Mouse (Mus musculus): Measurements from ENCODE around the gene Man1a2. TPM values are rescaled to one million over a fixed set of nuclear protein-coding genes. Genes with fewer than 3 reads are reported as not detected.

Man1a2 gene
- polyA plus RNA-seq, 1 experiment = not detected

DNA sequence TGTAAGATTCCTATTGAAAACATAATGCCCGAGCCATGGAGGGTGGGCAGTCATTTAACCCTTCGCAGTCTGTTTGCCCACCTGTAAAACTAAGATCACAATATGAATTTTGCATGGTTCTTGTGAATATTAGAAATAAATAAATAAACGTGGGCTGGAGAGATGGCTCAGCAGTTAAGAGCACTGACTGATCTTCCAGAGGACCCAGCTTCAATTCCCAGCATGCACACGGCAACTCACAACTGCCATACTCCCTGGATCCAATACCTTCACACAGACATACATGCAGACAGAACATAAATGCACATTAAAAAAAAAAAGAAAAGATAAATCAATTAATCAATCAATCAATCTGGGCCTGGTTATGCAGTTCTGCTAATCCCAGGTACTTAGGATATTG lies 30.1 kb upstream of the Man1a2 start:
- 84% methylated on average over 4 of the region's 4 CpGs for WGBS
- Histone ChIP-seq H3K27ac (ENCODE audit: insufficient read depth, low read depth, low read length) (no peak overlapping the region), H3K4me1 (ENCODE audit: control insufficient read depth, insufficient read depth, low read length) (0 out of 2 replicates have a peak, but pooled peaks cover 3% of the 10 kb centered on the region), H3K4me3 (ENCODE audit: insufficient read depth, low read depth, low read length) (no peak overlapping the region)
- TF ChIP-seq POLR2A (IDR thresholded peaks at IDR 0.05; ENCODE audit: insufficient read depth, low read depth, low read length) (no peak), CTCF (IDR thresholded peaks at IDR 0.05; ENCODE audit: insufficient read depth, low read depth, low read length) (no peak)

DNA sequence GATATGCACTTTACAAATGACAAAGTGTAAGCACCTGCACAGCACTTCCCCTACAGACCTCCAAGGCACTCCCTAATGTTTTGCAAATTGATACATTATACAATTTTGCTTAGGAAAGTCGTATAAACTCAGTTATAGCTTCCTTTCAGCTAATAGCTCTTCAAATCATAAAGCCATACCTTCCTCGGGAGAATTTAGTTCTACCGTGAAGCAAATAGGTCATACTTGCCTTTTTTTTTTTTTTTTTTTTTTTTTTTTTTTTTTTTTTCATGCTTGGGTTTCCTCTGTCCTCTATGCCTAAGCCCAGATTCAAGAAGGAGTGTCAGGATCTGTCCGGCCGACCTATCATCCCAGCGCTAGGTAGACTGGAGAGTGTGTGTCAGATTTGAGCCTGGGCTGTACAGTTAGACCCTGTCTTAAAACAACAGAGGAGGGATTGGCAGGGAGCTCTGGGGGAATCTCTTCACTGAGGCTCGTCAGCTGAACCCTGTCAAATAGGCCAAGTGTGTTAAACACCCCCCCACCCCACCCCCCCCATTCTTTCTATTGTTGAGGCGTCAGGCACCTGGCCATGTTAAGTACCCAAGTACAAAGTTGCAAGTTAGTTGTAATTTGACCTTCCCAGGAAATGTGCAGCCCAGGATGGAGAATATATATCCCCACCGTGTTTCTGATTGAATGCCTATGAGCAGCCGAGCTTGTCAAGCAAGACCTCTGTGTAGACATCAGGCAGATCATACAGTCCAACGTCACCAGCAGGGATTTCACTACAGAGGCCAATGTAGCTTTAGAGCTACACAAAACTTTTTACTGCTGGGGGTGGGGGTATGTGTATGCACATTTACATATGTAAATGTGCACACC lies 28.1 kb upstream of the Man1a2 start:
- WGBS = 88% methylated on average over 11 of the region's 11 CpGs
- TF ChIP-seq POLR2A (IDR thresholded peaks at IDR 0.05; ENCODE audit: insufficient read depth, low read depth, low read length) (no peak), CTCF (IDR thresholded peaks at IDR 0.05; ENCODE audit: insufficient read depth, low read depth, low read length) (no peak)
- no peak overlapping the region for H3K4me3 ChIP-seq (ENCODE audit: insufficient read depth, low read depth, low read length)
- H3K4me1 ChIP-seq (ENCODE audit: control insufficient read depth, insufficient read depth, low read length) = 0 out of 2 replicates have a peak, but pooled peaks cover 3% of the 10 kb centered on the region
- no peak overlapping the region for H3K27ac ChIP-seq (ENCODE audit: insufficient read depth, low read depth, low read length)

DNA sequence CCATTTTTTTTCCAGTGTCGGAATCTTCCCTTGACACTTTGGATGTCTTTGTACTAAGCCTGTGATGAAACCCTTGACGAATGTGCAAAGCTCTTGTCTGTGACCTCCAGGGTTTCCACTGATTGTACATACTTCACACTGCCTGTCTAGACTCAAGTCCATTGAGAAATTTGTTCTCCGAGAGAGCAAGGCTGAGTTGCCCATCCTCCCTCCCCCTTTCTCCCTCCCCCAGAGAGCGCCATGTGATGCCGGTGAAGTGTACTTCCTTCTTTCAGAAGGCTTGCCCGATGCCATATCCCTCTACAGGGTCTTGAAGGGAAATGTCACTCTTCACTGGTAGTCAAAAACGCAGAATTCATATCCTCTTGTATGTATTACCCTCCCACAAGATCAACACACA lies 26.8 kb upstream of the Man1a2 start:
- Histone ChIP-seq H3K27ac (ENCODE audit: insufficient read depth, low read depth, low read length) (no peak overlapping the region), H3K4me1 (ENCODE audit: control insufficient read depth, insufficient read depth, low read length) (0 out of 2 replicates have a peak, but pooled peaks cover 3% of the 10 kb centered on the region), H3K4me3 (ENCODE audit: insufficient read depth, low read depth, low read length) (no peak overlapping the region)
- TF ChIP-seq CTCF (IDR thresholded peaks at IDR 0.05; ENCODE audit: insufficient read depth, low read depth, low read length) = no peak
- no peak for TF ChIP-seq POLR2A (IDR thresholded peaks at IDR 0.05; ENCODE audit: insufficient read depth, low read depth, low read length)
- 87% methylated on average over 7 of the region's 7 CpGs for WGBS

DNA sequence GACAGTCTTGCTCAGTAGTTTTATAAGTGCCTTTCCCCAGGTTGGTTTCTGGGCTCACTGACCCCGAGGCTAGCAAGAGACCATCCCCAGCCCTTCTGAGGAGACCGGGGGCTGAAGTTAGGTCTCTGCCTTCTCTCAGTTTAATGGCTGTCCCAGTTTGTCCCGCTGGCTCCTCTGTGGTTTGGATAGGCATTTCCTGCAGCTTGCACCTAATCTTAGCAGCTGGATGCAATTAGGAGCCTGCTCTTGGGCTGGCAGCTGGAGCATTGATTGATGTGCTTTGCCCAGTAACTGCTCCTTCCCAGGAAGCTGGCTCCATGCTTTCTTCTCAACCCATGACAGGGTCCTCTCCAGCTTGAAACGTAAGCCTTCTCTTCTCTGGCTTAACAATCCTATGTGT lies 26.2 kb upstream of the Man1a2 start:
- Histone ChIP-seq H3K4me3 (ENCODE audit: insufficient read depth, low read depth, low read length) (no peak overlapping the region), H3K27ac (ENCODE audit: insufficient read depth, low read depth, low read length) (no peak overlapping the region), H3K4me1 (ENCODE audit: control insufficient read depth, insufficient read depth, low read length) (0 out of 2 replicates have a peak, but pooled peaks cover 3% of the 10 kb centered on the region)
- WGBS = 61% methylated on average over 4 of the region's 4 CpGs
- TF ChIP-seq POLR2A (IDR thresholded peaks at IDR 0.05; ENCODE audit: insufficient read depth, low read depth, low read length) (no peak), CTCF (IDR thresholded peaks at IDR 0.05; ENCODE audit: insufficient read depth, low read depth, low read length) (no peak)

DNA sequence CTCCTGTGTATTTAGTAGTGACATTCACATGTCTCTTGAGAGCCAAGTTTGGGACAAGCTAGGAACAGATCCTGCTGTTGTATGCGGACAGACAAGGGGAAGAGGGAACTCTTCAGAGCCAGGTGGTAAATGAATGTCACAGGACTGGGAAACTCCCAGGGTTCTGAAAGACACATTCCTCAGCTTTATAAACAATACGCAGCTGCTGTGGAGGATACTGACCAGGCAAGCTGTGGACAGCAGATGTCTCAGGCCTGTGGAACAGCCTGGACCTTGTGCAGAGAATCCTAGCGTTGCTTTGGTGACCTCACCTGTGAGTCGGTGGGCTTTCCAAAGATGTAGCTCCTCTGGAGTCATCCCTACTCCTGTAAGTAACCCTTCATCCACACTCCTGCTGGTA lies 21.8 kb upstream of the Man1a2 start:
- WGBS = 92% methylated on average over 4 of the region's 4 CpGs
- Histone ChIP-seq H3K4me3 (ENCODE audit: insufficient read depth, low read depth, low read length) (no peak overlapping the region), H3K27ac (ENCODE audit: insufficient read depth, low read depth, low read length) (no peak overlapping the region), H3K4me1 (ENCODE audit: control insufficient read depth, insufficient read depth, low read length) (peaks cover 10% of the 10 kb centered on the region)
- TF ChIP-seq CTCF (IDR thresholded peaks at IDR 0.05; ENCODE audit: insufficient read depth, low read depth, low read length) (no peak), POLR2A (IDR thresholded peaks at IDR 0.05; ENCODE audit: insufficient read depth, low read depth, low read length) (no peak)

DNA sequence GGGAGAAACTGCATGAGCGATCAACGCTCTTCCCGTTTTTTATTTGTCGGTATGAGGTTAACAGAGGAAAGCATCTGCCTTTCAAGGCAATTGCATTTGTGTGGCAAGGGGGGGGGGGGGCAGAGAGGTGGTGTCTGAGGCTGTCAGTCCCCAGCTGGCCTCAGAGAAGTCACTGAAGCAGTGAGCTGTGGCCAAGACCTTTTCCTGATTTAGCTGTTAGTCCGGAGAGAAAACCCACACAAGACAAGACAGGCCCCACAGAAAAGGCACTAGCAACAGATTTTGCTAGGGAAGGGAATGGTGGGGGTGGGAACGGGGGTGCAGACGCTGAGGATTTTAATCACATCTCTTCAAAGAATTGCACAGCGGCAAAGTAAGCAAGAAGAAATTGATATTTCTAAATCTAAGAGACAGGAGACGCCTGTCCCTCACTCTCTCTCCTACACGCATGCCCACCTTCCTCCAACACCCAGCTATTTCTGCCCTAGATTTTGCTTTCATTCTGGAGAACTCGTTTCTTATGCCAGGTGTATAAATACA lies 19.9 kb upstream of the Man1a2 start:
- TF ChIP-seq POLR2A (IDR thresholded peaks at IDR 0.05; ENCODE audit: insufficient read depth, low read depth, low read length) = no peak
- no peak for TF ChIP-seq CTCF (IDR thresholded peaks at IDR 0.05; ENCODE audit: insufficient read depth, low read depth, low read length)
- H3K27ac ChIP-seq (ENCODE audit: insufficient read depth, low read depth, low read length) = no peak overlapping the region
- peaks cover 7% of the 10 kb centered on the region for H3K4me1 ChIP-seq (ENCODE audit: control insufficient read depth, insufficient read depth, low read length)
- H3K4me3 ChIP-seq (ENCODE audit: insufficient read depth, low read depth, low read length) = no peak overlapping the region
- 68% methylated on average over 11 of the region's 11 CpGs for WGBS

DNA sequence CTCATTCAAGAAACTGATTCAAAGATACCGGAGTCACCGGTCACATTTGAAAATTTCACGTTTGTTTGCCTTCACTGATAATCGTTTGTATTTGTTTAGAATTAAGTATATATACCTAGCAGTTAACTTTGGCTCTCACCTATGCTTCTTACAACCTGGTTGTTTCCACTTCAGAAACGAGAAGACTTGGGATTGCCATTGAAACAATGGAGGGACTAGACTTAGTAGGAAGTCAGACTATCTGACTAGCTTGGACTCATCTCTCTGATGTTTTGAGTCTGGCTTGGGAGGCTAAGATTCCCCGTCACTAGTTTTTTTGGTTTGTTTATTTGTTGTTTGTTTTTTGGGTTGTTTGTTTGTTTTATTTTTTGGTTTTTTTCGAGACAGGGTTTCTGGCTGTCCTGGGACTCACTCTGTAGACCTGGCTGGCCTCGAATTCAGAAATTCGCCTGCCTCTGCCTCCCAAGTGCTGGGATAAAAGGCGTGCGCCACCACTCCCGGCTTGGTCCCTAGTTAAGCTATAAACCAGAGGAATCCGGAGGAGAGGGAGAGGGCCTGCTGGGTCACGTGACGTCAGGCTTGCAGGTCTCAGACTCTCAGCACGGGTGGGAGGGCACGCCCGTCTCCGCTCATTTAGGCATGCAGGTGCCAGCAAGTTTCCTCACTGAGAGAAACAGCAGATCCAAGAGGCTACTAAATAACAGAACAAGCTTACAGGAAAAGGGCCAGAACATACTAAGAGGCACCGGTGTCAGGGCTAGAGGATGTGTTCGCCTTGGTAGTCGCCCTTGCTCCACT lies 18.7 kb upstream of the Man1a2 start:
- Histone ChIP-seq H3K27ac (ENCODE audit: insufficient read depth, low read depth, low read length) (no peak overlapping the region), H3K4me3 (ENCODE audit: insufficient read depth, low read depth, low read length) (no peak overlapping the region), H3K4me1 (ENCODE audit: control insufficient read depth, insufficient read depth, low read length) (peaks cover 7% of the 10 kb centered on the region)
- TF ChIP-seq CTCF (IDR thresholded peaks at IDR 0.05; ENCODE audit: insufficient read depth, low read depth, low read length) (no peak), POLR2A (IDR thresholded peaks at IDR 0.05; ENCODE audit: insufficient read depth, low read depth, low read length) (no peak)
- 80% methylated on average over 22 of the region's 22 CpGs for WGBS

DNA sequence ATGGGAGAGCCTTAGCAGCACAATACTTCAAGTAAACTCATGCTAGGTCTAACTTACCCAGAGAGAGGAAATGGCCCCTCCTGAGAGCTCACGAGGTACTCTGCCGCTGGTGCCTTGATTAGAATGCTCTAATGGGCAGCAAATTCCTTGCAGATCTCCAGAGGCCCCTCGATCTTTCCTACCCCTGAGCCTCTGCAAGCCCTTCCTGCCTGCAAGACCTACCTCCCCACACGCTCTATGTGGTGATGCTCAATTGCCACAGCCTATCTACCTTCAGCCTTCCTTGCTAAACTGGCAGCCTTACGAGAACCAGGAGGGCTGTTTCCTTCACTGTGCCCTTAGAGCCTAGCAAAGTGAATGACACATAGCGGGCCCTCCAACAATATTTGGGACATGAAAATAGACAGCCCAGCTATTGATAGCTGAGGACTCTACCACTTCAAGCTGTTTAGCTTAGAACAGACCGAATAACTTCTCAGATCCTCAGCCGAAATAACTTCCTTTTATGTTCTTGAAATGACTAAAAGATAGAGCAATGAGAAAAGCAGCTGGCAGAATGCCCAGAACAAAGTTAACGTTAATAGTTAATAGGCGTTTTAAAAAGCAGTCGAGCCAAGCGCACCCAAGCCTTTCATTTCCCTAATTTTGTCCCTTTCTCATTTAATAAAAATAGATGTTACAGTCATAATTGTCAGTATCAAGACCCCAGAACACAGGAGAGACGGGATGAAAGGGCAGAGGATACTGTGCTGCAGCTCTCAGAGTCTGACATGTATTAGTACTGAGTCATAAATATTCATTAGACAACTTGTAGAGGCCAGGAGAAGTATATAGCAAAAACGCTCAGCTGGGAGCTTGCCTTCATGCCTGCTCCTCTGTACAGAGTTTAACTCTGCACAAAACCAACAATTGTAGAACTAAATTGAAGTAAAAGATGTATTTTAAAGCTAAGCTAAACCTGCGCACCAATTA lies 17.9 kb upstream of the Man1a2 start:
- Histone ChIP-seq H3K4me1 (ENCODE audit: control insufficient read depth, insufficient read depth, low read length) (peaks cover 7% of the 10 kb centered on the region), H3K27ac (ENCODE audit: insufficient read depth, low read depth, low read length) (no peak overlapping the region), H3K4me3 (ENCODE audit: insufficient read depth, low read depth, low read length) (no peak overlapping the region)
- 25% methylated on average over 15 of the region's 15 CpGs for WGBS
- no peak for TF ChIP-seq CTCF (IDR thresholded peaks at IDR 0.05; ENCODE audit: insufficient read depth, low read depth, low read length)
- no peak for TF ChIP-seq POLR2A (IDR thresholded peaks at IDR 0.05; ENCODE audit: insufficient read depth, low read depth, low read length)

All from olfactory bulb, adult 2 months (tissue).